Mouse (Mus musculus) adrenal gland, adult 8-10 months (tissue): ENCODE measurements at regions not wholly inside any gene's neighbourhood (a gene's known extent, or its start where the extent isn't known, plus 50 kb on each side); places are given as distances from the start of the nearest gene placed in this dataset.

Experiments used
- DNase-seq: peaks from one replicate; pipeline ENCODE4 v3.0.0; 2022

- no peak for DNase-seq
Measured at GRCm38 (mm10) chr7:74224378-74224777, 210.9 kb upstream of the St8sia2 start.

- no peak for DNase-seq
Measured at GRCm38 (mm10) chr7:74200661-74201060, 187.2 kb upstream of the St8sia2 start.

GRCm38 (mm10) chr7:74198796-74199195 is 185.3 kb upstream of the St8sia2 start:
- DNase-seq, result no peak

- peak; percentile 5 for DNase-seq
Measured at GRCm38 (mm10) chr7:74184661-74185060, 171.2 kb upstream of the St8sia2 start.

GRCm38 (mm10) chr7:74174206-74174605 is 160.7 kb upstream of the St8sia2 start:
- DNase-seq, result no peak

- no peak for DNase-seq
Measured at GRCm38 (mm10) chr7:74173230-74173612, 159.7 kb upstream of the St8sia2 start.

- DNase-seq, result no peak
Measured at GRCm38 (mm10) chr7:74172504-74173229, 159.2 kb upstream of the St8sia2 start.

GRCm38 (mm10) chr7:74151590-74151989 is 138.1 kb upstream of the St8sia2 start:
- DNase-seq, result no peak

GRCm38 (mm10) chr7:74143236-74143635 is 129.7 kb upstream of the St8sia2 start:
- no peak for DNase-seq

GRCm38 (mm10) chr7:74138169-74138568 is 124.7 kb upstream of the St8sia2 start:
- DNase-seq, result no peak

GRCm38 (mm10) chr7:74130206-74130836 is 116.8 kb upstream of the St8sia2 start:
- no peak for DNase-seq

GRCm38 (mm10) chr7:74112071-74112470 is 98.6 kb upstream of the St8sia2 start:
- DNase-seq, result no peak

- no peak for DNase-seq
Measured at GRCm38 (mm10) chr7:74108347-74108746, 94.9 kb upstream of the St8sia2 start.

- peak; percentile 11 for DNase-seq
Measured at GRCm38 (mm10) chr7:74107176-74107928, 93.9 kb upstream of the St8sia2 start.

- no peak for DNase-seq
Measured at GRCm38 (mm10) chr7:74091402-74092025, 78.0 kb upstream of the St8sia2 start.

GRCm38 (mm10) chr7:74080846-74081235 is 67.4 kb upstream of the St8sia2 start:
- DNase-seq, result no peak

GRCm38 (mm10) chr7:74080079-74080845 is 66.8 kb upstream of the St8sia2 start:
- DNase-seq, result no peak

- no peak for DNase-seq
Measured at GRCm38 (mm10) chr7:74072632-74073031, 59.1 kb upstream of the St8sia2 start.

- no peak for DNase-seq
Measured at GRCm38 (mm10) chr7:74070836-74071235, 57.3 kb upstream of the St8sia2 start.

GRCm38 (mm10) chr7:74065449-74066099 is 52.1 kb upstream of the St8sia2 start:
- DNase-seq, result no peak
